ENCODE assay signal across 18 mouse cellular contexts in the genomic region with DNA sequence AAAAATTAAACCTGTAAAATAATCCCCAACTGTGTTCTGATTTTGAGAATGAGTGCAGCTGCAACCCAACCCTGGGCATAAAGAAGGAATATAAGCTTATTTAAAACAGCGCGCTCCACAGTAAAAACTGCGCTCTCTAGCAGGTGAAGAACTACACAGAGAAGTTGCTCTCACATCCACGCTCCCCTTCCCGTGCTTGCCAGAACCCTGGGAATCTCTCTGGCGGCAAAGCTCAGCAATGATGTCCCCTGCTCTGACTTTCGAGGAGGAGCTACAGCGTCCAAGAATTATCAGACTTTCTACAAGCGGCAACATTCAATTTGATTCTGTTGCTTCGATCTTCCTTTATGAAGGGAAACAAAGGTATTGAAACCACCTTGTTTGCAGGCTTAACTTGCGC.
A peak's percentile ranks its signal among the peaks of the same experiment; 100 is the strongest.
DNase-seq lines count a peak whose midpoint lies in the region; ATAC-seq and TF ChIP-seq lines count a peak whose summit lies in the region.
"Had no signal": no experiment of that assay in that cellular context is flagged by ENCODE, and none has a peak within 500 bp of the region (broad histone marks: within the 10 kb centered on the region; RNA-seq: fewer than 3 reads in every experiment).

No protein-coding gene starts in this region.

- H3K4me1 ChIP-seq in cerebellum, adult 2 months (ENCODE audit: control insufficient read depth, insufficient read depth, low read length): no peaks in the 10 kb centered on the region; the same call in 1 of the 2 replicates
- peaks cover 18% of the 10 kb centered on the region for H3K4me1 ChIP-seq in midbrain, embryonic 13.5 days (replicated peaks)
- no peaks in the 10 kb centered on the region for H3K4me1 ChIP-seq in midbrain, embryonic 11.5 days (ENCODE audit: control insufficient read depth, insufficient read depth, low read length)
- H3K4me1 ChIP-seq in hindbrain, embryonic 16.5 days (ENCODE audit: control insufficient read depth, insufficient read depth, low read depth, low read length): peaks cover 6% of the 10 kb centered on the region
- peaks cover 13% of the 10 kb centered on the region for H3K4me1 ChIP-seq in neural tube, embryonic 15.5 days
- H3K4me1 ChIP-seq: embryonic facial prominence, embryonic 15.5 days; lung, embryonic 15.5 days had no signal

- peak; percentile 12 to 22 for DNase-seq in cerebellum, postnatal 25 days
- no peak for DNase-seq in cerebellum, adult 2 months
- no peak for DNase-seq in midbrain, embryonic 11.5 days (ENCODE audit: low spot score, missing footprints)
- no peak for DNase-seq in retina, embryonic 14.5 days (ENCODE audit: low spot score)
- no peak for DNase-seq in gastrocnemius, postnatal 36 days
- DNase-seq: adrenal gland, postnatal 10 days; cerebellum, postnatal 36 days; kidney, adult 11 months had no signal

- TF ChIP-seq POLR2A in cerebellum, adult 2 months (IDR thresholded peaks at IDR 0.05; ENCODE audit: borderline replicate concordance, insufficient read depth, low read length): no peak

- no peak overlapping the region for H3K4me2 ChIP-seq in midbrain, embryonic 13.5 days (replicated peaks)
- H3K4me2 ChIP-seq in midbrain, embryonic 11.5 days: no peak overlapping the region
- no peak overlapping the region for H3K4me2 ChIP-seq in hindbrain, embryonic 16.5 days (ENCODE audit: low read length)
- no peak overlapping the region for H3K4me2 ChIP-seq in neural tube, embryonic 15.5 days
- H3K4me2 ChIP-seq: embryonic facial prominence, embryonic 15.5 days; lung, embryonic 15.5 days had no signal

- WGBS in cerebellum, adult 2 months: 30% methylated on average over 11 of the region's 11 CpGs
- WGBS in midbrain, embryonic 13.5 days: 81% methylated on average over 11 of the region's 11 CpGs
- WGBS in midbrain, embryonic 11.5 days: 87% methylated on average over 11 of the region's 11 CpGs
- WGBS in hindbrain, embryonic 16.5 days: 55% methylated on average over 11 of the region's 11 CpGs
- 70% methylated on average over 11 of the region's 11 CpGs for WGBS in neural tube, embryonic 15.5 days

- peak; percentile 60 for ATAC-seq in midbrain, embryonic 13.5 days
- no peak for ATAC-seq in midbrain, embryonic 11.5 days (ENCODE audit: low FRiP score)
- ATAC-seq in hindbrain, embryonic 16.5 days: 0 out of 2 replicates have a peak, but pooled peaks have one; percentile 46
- ATAC-seq in neural tube, embryonic 15.5 days (ENCODE audit: low FRiP score): peak; percentile 40; the same call in 1 of the 2 replicates
- ATAC-seq: activated CD4-positive, CD25-positive, alpha-beta regulatory T cell, adult 4 months had no signal

- no peaks in the 10 kb centered on the region for H3K27me3 ChIP-seq in cerebellum, adult 2 months (ENCODE audit: control insufficient read depth, insufficient read depth, low read length)
- H3K27me3 ChIP-seq in midbrain, embryonic 13.5 days: no peaks in the 10 kb centered on the region
- H3K27me3 ChIP-seq in midbrain, embryonic 11.5 days (ENCODE audit: control insufficient read depth, insufficient read depth, low read length): no peaks in the 10 kb centered on the region
- no peaks in the 10 kb centered on the region for H3K27me3 ChIP-seq in hindbrain, embryonic 16.5 days (replicated peaks; ENCODE audit: control insufficient read depth, insufficient read depth, low read length)
- H3K27me3 ChIP-seq in neural tube, embryonic 15.5 days (replicated peaks): no peaks in the 10 kb centered on the region
- H3K27me3 ChIP-seq: embryonic facial prominence, embryonic 15.5 days; lung, embryonic 15.5 days had no signal

- H3K27ac ChIP-seq in cerebellum, adult 2 months (ENCODE audit: insufficient read depth, low read length): no peak overlapping the region
- peak overlapping the region; percentile 72 for H3K27ac ChIP-seq in midbrain, embryonic 13.5 days
- H3K27ac ChIP-seq in midbrain, embryonic 11.5 days (ENCODE audit: low read depth, low read length): no peak overlapping the region
- H3K27ac ChIP-seq in hindbrain, embryonic 16.5 days (ENCODE audit: low read depth, low read length): no peak overlapping the region
- H3K27ac ChIP-seq in neural tube, embryonic 15.5 days (replicated peaks): 0 out of 2 replicates have a peak overlapping the region, but pooled peaks have one; percentile 35
- H3K27ac ChIP-seq: embryonic facial prominence, embryonic 15.5 days; kidney, postnatal 0 days; liver, embryonic 14.5 days; lung, embryonic 15.5 days; stomach, postnatal 0 days had no signal

- H3K9ac ChIP-seq in midbrain, embryonic 13.5 days (replicated peaks): no peak overlapping the region; the same call in 1 of the 2 replicates
- no peak overlapping the region for H3K9ac ChIP-seq in midbrain, embryonic 11.5 days (ENCODE audit: low read length)
- no peak overlapping the region for H3K9ac ChIP-seq in hindbrain, embryonic 16.5 days (ENCODE audit: low read depth, low read length)
- no peak overlapping the region for H3K9ac ChIP-seq in neural tube, embryonic 15.5 days (replicated peaks)
- H3K9ac ChIP-seq: embryonic facial prominence, embryonic 15.5 days; liver, embryonic 14.5 days; lung, embryonic 15.5 days had no signal

- H3K4me3 ChIP-seq in cerebellum, adult 2 months (replicated peaks; ENCODE audit: insufficient read depth, low read depth, low read length): no peak overlapping the region
- H3K4me3 ChIP-seq in midbrain, embryonic 13.5 days (replicated peaks): no peak overlapping the region
- no peak overlapping the region for H3K4me3 ChIP-seq in midbrain, embryonic 11.5 days (ENCODE audit: low read depth, low read length)
- H3K4me3 ChIP-seq in hindbrain, embryonic 16.5 days (ENCODE audit: low read length): no peak overlapping the region
- no peak overlapping the region for H3K4me3 ChIP-seq in neural tube, embryonic 15.5 days (replicated peaks)
- H3K4me3 ChIP-seq: embryonic facial prominence, embryonic 15.5 days; lung, embryonic 15.5 days had no signal

- no peaks in the 10 kb centered on the region for H3K36me3 ChIP-seq in midbrain, embryonic 13.5 days
- no peaks in the 10 kb centered on the region for H3K36me3 ChIP-seq in midbrain, embryonic 11.5 days (ENCODE audit: control insufficient read depth, insufficient read depth, low read length)
- H3K36me3 ChIP-seq in hindbrain, embryonic 16.5 days (ENCODE audit: control insufficient read depth, insufficient read depth, low read length): no peaks in the 10 kb centered on the region
- no peaks in the 10 kb centered on the region for H3K36me3 ChIP-seq in neural tube, embryonic 15.5 days
- H3K36me3 ChIP-seq: embryonic facial prominence, embryonic 15.5 days; G1E; lung, embryonic 15.5 days had no signal

- no peak for TF ChIP-seq CTCF in cerebellum, adult 2 months (IDR thresholded peaks at IDR 0.05; ENCODE audit: borderline replicate concordance, insufficient read depth, low read depth, low read length)

- intact Hi-C loops in gastrocnemius, postnatal 36 days (cut with DNase I): no loop called here

- H3K9me3 ChIP-seq in midbrain, embryonic 13.5 days: no peaks in the 10 kb centered on the region
- H3K9me3 ChIP-seq in midbrain, embryonic 11.5 days (ENCODE audit: control insufficient read depth, low read length): no peaks in the 10 kb centered on the region
- no peaks in the 10 kb centered on the region for H3K9me3 ChIP-seq in hindbrain, embryonic 16.5 days (ENCODE audit: control insufficient read depth, low read length)
- no peaks in the 10 kb centered on the region for H3K9me3 ChIP-seq in neural tube, embryonic 15.5 days (replicated peaks)
- H3K9me3 ChIP-seq: embryonic facial prominence, embryonic 15.5 days; G1E; lung, embryonic 15.5 days had no signal

Comparison
In these comparisons a context has a peak if more than half of its experiments do, and no peak if none do; other contexts are left out.
1. DNase-seq: peak in cerebellum, postnatal 25 days (2 of 2); none in cerebellum, adult 2 months (0 of 2), midbrain, embryonic 11.5 days (single experiment), retina, embryonic 14.5 days (single experiment) and gastrocnemius, postnatal 36 days (0 of 2).
2. H3K27ac ChIP-seq: peak in midbrain, embryonic 13.5 days (single experiment) and neural tube, embryonic 15.5 days (single experiment); none in cerebellum, adult 2 months (single experiment), midbrain, embryonic 11.5 days (single experiment) and hindbrain, embryonic 16.5 days (single experiment).